Mouse (Mus musculus) myocyte (in vitro differentiated cells): ENCODE data around the gene Olfr12.

Experiments
- CEBPB ChIP-seq: IDR thresholded peaks from 2 replicates; pipeline ENCODE4 v1.6.1; 2011; ENCODE audit warnings: mild to moderate bottlenecking, moderate library complexity; ENCODE audit not compliant: poor library complexity, insufficient read depth, severe bottlenecking
- E2F4 ChIP-seq: IDR thresholded peaks from one replicate; pipeline ENCODE4 v1.6.1; 2011; ENCODE audit warnings: mild to moderate bottlenecking, control low read depth, moderate library complexity; ENCODE audit not compliant: insufficient read depth
- MYOG ChIP-seq, 3 experiments: IDR thresholded peaks; one replicate each; pipeline ENCODE4 v1.6.1; 2011; ENCODE audit warnings: control low read depth in 2 of 3, low read depth in 2 of 3, mild to moderate bottlenecking in 2 of 3; ENCODE audit not compliant: insufficient read length in 2 of 3, control insufficient read depth in 1 of 3, insufficient read depth in 1 of 3
- POLR2A ChIP-seq: IDR thresholded peaks from one replicate; pipeline ENCODE4 v1.6.1; 2011; ENCODE audit warnings: low read depth, mild to moderate bottlenecking, control low read depth, moderate library complexity; ENCODE audit not compliant: insufficient read length
- TCF12 ChIP-seq: IDR thresholded peaks from one replicate; pipeline ENCODE4 v1.6.1; 2011; ENCODE audit warnings: mild to moderate bottlenecking, control low read depth; ENCODE audit not compliant: poor library complexity, insufficient read depth, severe bottlenecking

DNA sequence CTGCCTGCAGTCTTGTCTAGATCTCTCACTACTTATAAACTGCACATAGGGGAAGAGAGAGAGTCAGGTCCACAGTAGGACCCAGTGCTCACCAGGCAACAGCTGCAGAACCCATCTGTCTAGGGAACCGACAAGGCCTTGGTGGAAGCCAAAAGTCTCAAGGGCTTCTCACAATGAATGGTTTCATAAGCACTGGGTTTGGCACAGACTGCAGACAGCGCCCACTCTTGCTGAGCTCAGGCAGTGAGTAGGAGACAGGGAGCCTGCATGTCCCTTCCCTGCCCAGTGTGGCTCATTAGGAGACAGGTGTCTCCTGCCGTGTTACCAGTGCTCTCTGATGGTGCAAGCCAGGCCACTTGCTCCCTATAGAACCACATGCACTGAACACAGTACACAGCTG is 20.6 kb downstream of the Olfr12 start:
- TF ChIP-seq POLR2A (no peak), E2F4 (no peak), MYOG (IDR thresholded peaks at IDR 0.05; ENCODE audit: control insufficient read depth in 1 of 3, insufficient read depth in 1 of 3, insufficient read length in 2 of 3, low read depth in 2 of 3) (peak in 2 of 3 experiments; percentile 33 to 46), CEBPB (no peak), TCF12 (no peak)
